Mouse (Mus musculus) spleen, adult 12 weeks (tissue): ENCODE results near the gene Tenm4.

Source experiments
- DNase-seq: peaks from one replicate; pipeline ENCODE4 v3.0.0; 2022; ENCODE audit warnings: low spot score

Tenm4 gene

GRCm38 (mm10) chr7:96170924-96171595 lies at the start of gene Tenm4:
Gene Tenm4 (plus strand): TSS chr7:96171246.
- DNase-seq: no peak

DNA sequence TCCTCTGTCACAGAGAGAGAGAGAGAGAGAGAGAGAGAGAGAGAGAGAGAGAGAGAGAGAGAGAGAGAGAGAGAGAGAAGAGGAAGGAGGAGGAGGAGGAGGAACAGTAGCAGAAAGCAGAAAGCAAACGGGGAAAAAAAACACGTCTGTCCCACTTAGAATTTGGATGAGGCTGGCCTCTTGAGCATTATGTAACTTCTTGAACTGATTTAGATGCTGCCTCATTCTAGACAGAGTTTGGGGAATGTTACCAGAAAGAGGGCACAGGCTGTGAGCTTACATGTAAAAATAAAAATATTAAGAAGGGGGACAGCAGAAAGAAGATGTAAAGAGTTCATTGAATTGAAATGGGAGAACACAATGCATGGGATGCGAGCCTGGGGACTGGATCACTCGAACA lies 40.3 kb upstream of the Tenm4 start:
- DNase-seq: no peak

- no peak for DNase-seq
These were observed 39.9 kb upstream of the Tenm4 start for GRCm38 (mm10) chr7:96131175-96131574.

DNA sequence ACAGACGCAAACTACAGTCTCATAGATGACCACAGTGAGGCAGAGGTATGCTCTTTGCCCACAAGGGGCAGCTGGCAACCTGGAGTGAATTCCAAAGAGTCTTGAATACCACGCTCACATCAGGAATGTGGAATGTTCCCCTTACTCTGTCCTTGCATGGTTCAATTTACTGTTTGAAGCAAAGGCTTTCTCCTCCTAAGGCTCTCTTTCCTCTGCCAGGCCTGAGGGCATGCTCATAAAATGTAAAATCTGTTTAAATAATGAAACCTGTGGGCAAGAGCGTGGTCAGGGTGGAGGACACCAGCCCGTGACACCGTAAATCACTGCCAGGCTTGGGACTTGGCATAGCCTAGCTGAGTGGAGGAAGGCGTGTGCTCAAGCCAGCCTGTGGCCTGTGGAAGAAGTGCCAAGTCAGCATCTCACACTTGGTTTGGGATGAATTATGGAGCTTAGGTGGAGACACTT lies 34.5 kb upstream of the Tenm4 start:
- no peak for DNase-seq

GRCm38 (mm10) chr7:96141876-96142275 lies 29.2 kb upstream of the Tenm4 start:
- no peak for DNase-seq

GRCm38 (mm10) chr7:96142973-96143596 lies 28.0 kb upstream of the Tenm4 start:
- no peak for DNase-seq

DNA sequence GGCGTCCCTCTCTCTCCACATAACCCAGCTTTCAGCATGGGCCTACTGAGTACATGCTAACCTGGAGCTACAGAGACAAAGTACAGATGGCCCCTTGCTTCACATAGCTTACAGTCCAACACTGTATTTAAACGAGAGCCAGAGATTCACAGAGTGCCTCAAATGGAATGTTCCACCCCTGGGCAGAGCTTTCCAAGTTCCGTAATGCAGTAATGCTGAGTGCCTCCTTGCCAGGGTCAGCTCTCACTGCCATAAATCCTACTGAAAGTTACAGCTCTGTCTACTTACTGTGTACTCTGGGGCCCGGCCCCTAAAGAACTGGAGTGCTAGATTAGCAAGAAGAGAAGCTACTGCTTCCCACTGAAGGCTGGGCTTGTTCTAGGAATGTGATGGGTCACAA lies 23.6 kb upstream of the Tenm4 start:
- no peak for DNase-seq

- no peak for DNase-seq
These were observed 22.9 kb upstream of the Tenm4 start for GRCm38 (mm10) chr7:96148191-96148590.

- DNase-seq: no peak
These were observed 19.8 kb upstream of the Tenm4 start for GRCm38 (mm10) chr7:96151277-96151676.

DNA sequence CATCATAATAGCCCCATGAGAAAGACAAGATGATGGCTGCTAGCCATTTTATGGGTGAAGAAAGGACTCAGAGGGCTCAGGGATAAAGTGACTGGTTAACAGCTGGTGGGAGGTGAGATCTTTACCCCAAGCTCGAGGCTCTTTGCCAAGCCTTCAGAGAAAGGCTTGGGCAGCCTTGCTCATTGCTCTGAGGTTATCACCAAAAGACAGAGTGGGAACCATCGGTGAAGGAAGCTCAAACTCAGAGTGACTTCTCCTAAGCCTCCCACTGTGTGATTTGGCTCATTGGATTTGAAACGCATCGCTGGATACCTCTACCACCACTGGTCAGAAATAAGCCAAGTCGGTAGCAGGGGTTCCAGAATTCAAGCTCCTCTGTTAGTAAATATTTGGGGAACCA lies 19.1 kb upstream of the Tenm4 start:
- DNase-seq: no peak

DNA sequence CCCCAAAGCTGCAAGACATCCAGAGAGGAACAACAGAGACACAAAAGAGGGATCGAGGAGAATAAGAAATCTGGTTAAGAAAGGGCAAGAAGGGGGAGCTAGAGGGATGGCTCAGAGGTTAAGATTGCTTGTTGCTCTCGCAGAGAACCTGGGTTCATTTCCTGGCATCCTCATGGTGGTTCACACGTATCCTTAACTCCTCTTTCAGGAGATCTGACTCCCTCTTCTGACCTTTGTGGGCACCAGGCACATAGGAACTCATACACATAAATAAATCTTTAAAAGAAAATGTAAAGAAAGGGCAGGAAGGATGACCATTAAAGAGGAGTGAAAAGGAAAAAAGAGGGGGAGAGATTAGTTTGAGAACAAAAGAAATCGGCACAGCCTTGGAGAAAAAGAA lies 18.6 kb upstream of the Tenm4 start:
- no peak for DNase-seq

GRCm38 (mm10) chr7:96152924-96153359 lies 18.1 kb upstream of the Tenm4 start:
- DNase-seq: no peak

- DNase-seq: no peak
These were observed 17.0 kb upstream of the Tenm4 start for GRCm38 (mm10) chr7:96154025-96154424.

GRCm38 (mm10) chr7:96156481-96157255 lies 14.4 kb upstream of the Tenm4 start:
- no peak for DNase-seq

GRCm38 (mm10) chr7:96164141-96164540 lies 6.9 kb upstream of the Tenm4 start:
- DNase-seq: no peak

DNA sequence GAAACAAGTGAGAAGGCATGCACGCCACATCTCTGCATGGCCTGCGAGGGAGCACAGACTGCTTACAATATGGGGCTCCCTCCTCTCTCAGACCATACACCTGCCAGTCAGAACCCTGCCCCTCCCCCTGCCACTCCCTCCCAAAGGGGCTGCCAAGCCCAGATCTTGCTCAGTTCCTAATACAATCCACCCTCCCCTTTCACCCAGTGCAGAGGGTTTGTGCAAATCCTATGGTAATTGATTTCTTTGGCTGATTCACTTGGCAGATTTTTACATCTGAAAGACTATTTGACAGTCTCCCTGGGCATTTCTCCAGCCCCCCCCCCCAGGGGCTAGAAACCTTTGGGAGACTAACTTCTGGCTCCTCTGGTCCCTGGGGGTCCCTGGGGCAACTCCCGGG lies 2.1 kb upstream of the Tenm4 start:
- no peak for DNase-seq

- DNase-seq: no peak
These were observed 834 bp downstream of the Tenm4 start for GRCm38 (mm10) chr7:96171596-96172563.

DNA sequence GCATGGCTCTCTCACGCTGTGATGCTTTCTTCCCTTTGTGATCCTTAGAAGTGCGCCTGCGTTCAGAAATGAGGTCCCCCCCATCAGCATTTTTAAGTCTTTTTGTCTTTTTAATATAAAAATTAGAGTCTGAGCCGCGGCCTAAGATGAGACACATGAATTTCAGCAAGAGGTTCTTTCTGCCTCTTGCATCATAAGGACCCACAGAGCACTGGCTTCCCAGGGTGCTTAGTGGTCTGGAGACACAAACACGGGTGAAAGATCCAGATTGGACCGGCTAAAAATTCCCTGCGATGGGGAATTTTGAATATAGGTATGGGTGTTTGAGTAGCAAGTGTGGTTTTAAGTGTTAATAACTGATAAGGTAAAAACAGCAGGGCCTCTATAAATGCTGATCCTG lies 5.7 kb downstream of the Tenm4 start:
- DNase-seq: no peak

DNA sequence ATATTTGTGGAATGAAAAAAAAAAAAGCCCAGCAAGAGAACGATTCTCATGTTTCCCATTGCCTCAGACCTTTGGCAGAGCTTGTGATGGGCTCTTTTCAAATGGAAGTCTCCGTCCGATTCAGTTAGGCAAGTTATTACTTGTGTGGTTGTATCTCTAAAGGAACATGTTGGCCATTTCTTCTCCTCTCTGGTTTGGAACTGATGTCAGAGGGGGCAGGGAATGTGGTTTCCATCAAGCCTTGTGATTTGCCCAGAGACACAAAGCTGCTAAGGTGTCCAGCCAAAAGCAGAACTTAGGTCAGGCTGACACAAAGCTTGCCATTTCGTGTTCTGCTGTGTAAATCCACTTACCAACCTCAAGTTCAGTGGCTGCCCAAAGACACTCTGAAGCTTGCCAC lies 10.7 kb downstream of the Tenm4 start:
- DNase-seq: no peak

DNA sequence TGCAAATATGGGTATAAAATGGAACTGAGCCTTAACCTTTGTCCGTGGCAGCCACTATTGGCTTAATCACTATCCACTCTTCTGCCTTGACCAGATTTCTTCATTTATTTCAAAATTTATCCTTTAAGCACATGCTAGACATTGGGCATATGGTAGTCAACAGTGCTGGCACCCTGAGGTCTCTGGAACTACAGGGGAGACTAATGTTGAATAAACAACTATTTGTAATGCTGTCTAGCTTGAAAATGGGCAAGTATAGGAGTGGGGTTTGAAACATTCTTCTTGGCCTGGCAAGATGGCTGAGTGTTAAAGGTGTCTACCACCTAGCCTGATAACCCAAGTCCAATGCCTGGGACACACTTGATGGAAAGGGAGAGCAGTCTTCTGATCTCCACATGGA lies 12.1 kb downstream of the Tenm4 start:
- DNase-seq: no peak

DNA sequence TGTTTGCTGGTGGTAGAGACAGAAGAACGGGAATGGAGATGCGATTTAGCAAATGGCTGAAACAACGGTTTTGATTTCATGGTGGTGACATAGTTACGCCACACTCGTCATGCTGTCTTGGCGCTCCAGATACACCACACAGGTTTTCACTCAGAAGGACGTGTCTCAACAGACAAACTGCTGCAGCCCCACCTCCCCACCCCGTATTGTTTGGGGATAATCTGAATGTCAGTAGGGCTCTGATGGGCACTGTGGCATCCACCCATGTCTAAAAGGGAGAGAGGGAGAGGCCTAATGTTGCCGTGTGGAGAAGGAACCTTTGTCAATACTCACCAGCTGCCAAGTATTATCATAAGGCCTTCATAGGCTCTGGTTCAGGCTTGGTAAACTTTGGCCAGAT lies 14.4 kb downstream of the Tenm4 start:
- no peak for DNase-seq
